Mouse (Mus musculus) midbrain, embryonic 11.5 days (tissue): ENCODE measurements around the gene Syce3. TPM values are rescaled to one million over a fixed set of nuclear protein-coding genes. Genes with fewer than 3 reads are reported as not detected.

ENCODE experiments used
- ATAC-seq: fragments of 200-750 bp; cut with Nextera tagmentation; 2 replicates; pipeline ENCODE4 v1.8.0; 2017; ENCODE audit warnings: moderate TSS enrichment, moderate library complexity; ENCODE audit not compliant: low FRiP score
- DNase-seq: peaks from one replicate; pipeline ENCODE4 v3.0.0; 2015; ENCODE audit warnings: low spot score; ENCODE audit errors: missing footprints
- H3K27ac ChIP-seq: fragments of 300-500 bp; sonication (generic); 2 replicates; pipeline ENCODE4 v1.5.1; 2014; ENCODE audit warnings: low read depth, low read length
- H3K27me3 ChIP-seq: fragments of 300-500 bp; sonication (generic); 2 replicates; pipeline ENCODE4 v1.6.1; 2014; ENCODE audit warnings: mild to moderate bottlenecking, low read length, moderate library complexity, mixed read lengths; ENCODE audit not compliant: control insufficient read depth, insufficient read depth
- H3K36me3 ChIP-seq: fragments of 300-500 bp; sonication (generic); 2 replicates; pipeline ENCODE4 v1.6.1; 2014; ENCODE audit warnings: mild to moderate bottlenecking, low read length, moderate library complexity, mixed read lengths; ENCODE audit not compliant: control insufficient read depth, insufficient read depth
- H3K4me1 ChIP-seq: fragments of 300-500 bp; sonication (generic); 2 replicates; pipeline ENCODE4 v1.6.1; 2014; ENCODE audit warnings: low read length; ENCODE audit not compliant: control insufficient read depth, insufficient read depth
- H3K4me2 ChIP-seq: fragments of 300-500 bp; sonication (generic); 2 replicates; pipeline ENCODE4 v1.6.1; 2014; ENCODE audit warnings: mild to moderate bottlenecking, moderate library complexity
- H3K4me3 ChIP-seq: fragments of 300-500 bp; sonication (generic); 2 replicates; pipeline ENCODE4 v1.5.1; 2014; ENCODE audit warnings: low read depth, low read length
- H3K9ac ChIP-seq: fragments of 300-500 bp; sonication (generic); 2 replicates; pipeline ENCODE4 v1.6.1; 2014; ENCODE audit warnings: low read length
- H3K9me3 ChIP-seq: fragments of 300-500 bp; sonication (generic); 2 replicates; pipeline ENCODE4 v1.6.1; 2016; ENCODE audit warnings: low read length; ENCODE audit not compliant: control insufficient read depth
- WGBS: fragments of 180-500 bp; shearing (Covaris S2); extraction: QIAGEN DNeasy Blood & Tissue Kit; methylation state at CpG from one replicate; pipeline ENCODE4 v1.1.7; 2014; 5-methylcytosine and 5-hydroxymethylcytosine counted together
- polyA plus RNA-seq: library from polyadenylated mRNA; unstranded; fragments of >200 nt; fragmentation: Nextera tagmentation; extraction: Ambion mirVana; gene quantifications from 2 replicates; pipeline ENCODE4 v1.2.1, GENCODE M21; 2014

Syce3 gene
- polyA plus RNA-seq, 1 experiment from 2014 or later, result not detected

GRCm38 (mm10) chr15:89365141-89365551 lies 45.2 kb downstream of the Syce3 start:
- H3K4me3 ChIP-seq, result no peak overlapping the region
- ATAC-seq (no peak), DNase-seq (no peak)
- no peaks in the 10 kb centered on the region for H3K27me3 ChIP-seq
- H3K4me1 ChIP-seq, result no peaks in the 10 kb centered on the region
- H3K36me3 ChIP-seq, result peaks cover 43% of the 10 kb centered on the region
- no peak overlapping the region for H3K9ac ChIP-seq
- H3K4me2 ChIP-seq, result no peak overlapping the region
- 95% methylated on average over 4 of the region's 4 CpGs for WGBS
- H3K27ac ChIP-seq, result no peak overlapping the region
- H3K9me3 ChIP-seq, result no peaks in the 10 kb centered on the region

DNA sequence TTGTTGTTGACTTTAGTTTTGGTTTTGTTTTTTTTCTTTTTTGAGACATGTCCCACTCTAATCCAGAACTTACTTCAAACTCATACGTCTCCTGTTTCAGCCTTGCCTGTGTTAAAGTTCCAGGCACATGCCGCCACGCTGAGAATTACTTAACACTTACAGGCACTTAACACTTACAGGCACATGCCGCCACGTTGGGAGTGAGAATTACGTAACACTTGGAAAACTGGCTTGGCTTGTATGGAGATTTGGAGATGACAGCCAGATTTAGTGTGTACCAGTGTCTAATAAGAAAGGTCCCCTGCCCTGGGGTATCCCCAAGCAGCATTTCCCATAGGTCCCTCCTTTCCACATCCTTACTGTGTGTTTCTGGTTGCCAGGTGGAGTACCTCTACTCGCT lies 47.3 kb downstream of the Syce3 start:
- DNase-seq (no peak), ATAC-seq (no peak)
- H3K9ac ChIP-seq, result no peak overlapping the region
- no peaks in the 10 kb centered on the region for H3K4me1 ChIP-seq
- H3K27ac ChIP-seq, result no peak overlapping the region
- H3K36me3 ChIP-seq, result peaks cover 28% of the 10 kb centered on the region
- H3K4me3 ChIP-seq, result no peak overlapping the region
- H3K9me3 ChIP-seq, result no peaks in the 10 kb centered on the region
- H3K4me2 ChIP-seq, result no peak overlapping the region
- 95% methylated on average over 7 of the region's 7 CpGs for WGBS
- H3K27me3 ChIP-seq, result no peaks in the 10 kb centered on the region

DNA sequence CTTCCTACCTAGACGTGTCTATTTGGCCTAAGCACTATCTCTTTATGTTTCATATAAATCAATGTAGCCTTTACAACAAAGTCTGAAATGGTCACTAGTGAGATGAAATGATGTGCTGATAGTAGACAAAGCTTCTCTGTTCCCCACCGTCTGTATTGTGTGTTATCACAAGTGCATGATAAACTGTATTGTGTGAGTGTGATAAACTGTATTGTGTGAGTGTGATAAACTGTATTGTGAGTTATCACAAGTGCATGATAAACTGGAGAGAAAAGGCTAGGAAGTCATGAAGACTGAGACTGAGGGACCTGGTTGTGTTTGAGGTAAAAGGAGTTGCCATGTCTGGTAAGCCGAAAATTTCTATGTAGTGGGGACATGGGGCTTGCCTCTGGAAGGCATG lies 51.5 kb downstream of the Syce3 start:
- Histone ChIP-seq H3K9me3 (no peaks in the 10 kb centered on the region), H3K27ac (no peak overlapping the region), H3K4me3 (no peak overlapping the region), H3K4me1 (peaks cover 14% of the 10 kb centered on the region), H3K9ac (no peak overlapping the region), H3K36me3 (peaks cover 3% of the 10 kb centered on the region), H3K27me3 (no peaks in the 10 kb centered on the region), H3K4me2 (no peak overlapping the region)
- DNase-seq (no peak), ATAC-seq (no peak)
- WGBS, result 95% methylated on average over 3 of the region's 3 CpGs

DNA sequence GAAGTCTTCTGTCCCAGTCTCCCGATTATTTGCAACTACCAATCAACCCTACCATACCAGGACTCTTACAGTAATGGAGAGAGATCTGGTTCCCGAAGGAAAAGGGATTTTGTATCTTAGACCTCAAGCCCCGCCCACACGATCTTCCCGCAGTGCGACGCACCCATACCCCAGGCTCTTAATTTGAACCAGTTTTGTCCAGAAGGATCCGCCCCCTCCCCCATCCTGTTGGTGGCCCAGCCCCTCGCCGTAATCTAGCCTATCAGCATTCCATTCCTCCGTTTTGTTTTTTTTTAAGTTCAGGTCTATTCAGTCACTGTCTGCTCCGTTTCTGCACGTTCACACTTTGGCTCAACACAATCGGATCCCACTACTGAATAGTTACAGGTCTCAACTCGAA lies 53.9 kb downstream of the Syce3 start:
- peak overlapping the region; percentile 82 for H3K9ac ChIP-seq
- peaks cover 15% of the 10 kb centered on the region for H3K36me3 ChIP-seq
- ATAC-seq, result peak; percentile 75
- peak overlapping the region; percentile 74 for H3K4me3 ChIP-seq
- under 1% methylated on average over 15 of the region's 15 CpGs for WGBS
- no peaks in the 10 kb centered on the region for H3K9me3 ChIP-seq
- H3K4me2 ChIP-seq, result peak overlapping the region; percentile 85
- H3K27me3 ChIP-seq, result no peaks in the 10 kb centered on the region
- H3K4me1 ChIP-seq, result peaks cover 14% of the 10 kb centered on the region
- H3K27ac ChIP-seq, result 0 out of 2 replicates have a peak overlapping the region, but pooled peaks have one; percentile 69
- DNase-seq, result peak; percentile 98

DNA sequence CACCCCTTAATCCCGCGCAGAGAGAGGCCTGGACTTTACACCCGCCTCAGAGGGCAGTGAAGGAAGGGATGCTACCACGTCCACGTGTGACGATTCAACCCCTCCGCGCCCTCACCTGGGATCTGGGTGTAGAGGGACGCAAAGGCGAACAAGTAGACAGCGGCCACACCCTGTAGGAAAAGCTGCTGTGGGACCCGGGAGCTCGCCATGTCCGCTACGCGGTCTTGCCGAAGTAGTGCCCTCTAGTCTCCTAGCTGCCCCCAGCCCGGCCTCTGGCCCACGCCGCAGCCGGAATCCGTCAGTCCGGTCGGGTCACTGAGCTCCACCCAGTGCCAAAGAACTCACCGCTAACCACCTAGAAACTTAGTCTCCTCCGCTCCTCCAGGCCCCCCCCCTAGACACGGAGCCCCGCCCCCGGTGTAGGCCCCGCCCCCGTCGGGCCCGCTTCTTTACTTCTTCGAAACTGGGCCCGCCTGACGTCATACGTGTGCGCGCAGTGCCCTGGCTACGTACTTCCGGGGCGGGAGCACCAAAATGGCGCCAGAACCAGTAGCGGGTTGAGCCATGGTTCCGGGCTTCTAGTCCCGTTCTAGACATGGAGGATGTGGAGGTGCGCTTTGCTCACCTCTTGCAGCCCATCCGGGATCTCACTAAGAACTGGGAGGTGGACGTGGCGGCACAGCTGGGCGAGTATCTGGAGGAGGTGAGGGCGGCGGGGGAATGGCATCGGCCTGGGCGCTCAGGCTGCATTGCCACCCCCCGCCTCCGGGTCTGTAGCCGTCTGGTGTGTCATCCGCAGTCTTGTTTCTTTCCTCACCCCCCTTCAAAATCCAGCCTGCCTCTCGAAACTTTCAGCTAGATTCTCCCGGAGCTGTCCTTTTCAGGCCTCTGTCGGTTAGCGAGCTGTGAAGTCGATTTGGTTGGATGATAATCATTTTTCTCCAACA lies 54.8 kb downstream of the Syce3 start, which contains the start of the genes Lmf2 and Ncaph2:
Lmf2 (minus strand) TSS at position 419 of the 947 bp plus-strand sequence.
Ncaph2 (plus strand) TSS at position 479 of the 947 bp plus-strand sequence.
- DNase-seq (peak; percentile 100), ATAC-seq (peak; percentile 91)
- peak within 1 kb of the TSS; percentile 85 for H3K4me2 ChIP-seq
- peaks cover 19% of the 10 kb centered on the region for H3K36me3 ChIP-seq
- H3K4me3 ChIP-seq, result peak within 1 kb of the TSS; percentile 74
- no peaks in the 10 kb centered on the region for H3K9me3 ChIP-seq
- H3K4me1 ChIP-seq, result peaks cover 14% of the 10 kb centered on the region
- peak within 1 kb of the TSS; percentile 69 for H3K27ac ChIP-seq
- peak within 1 kb of the TSS; percentile 82 for H3K9ac ChIP-seq
- no peaks in the 10 kb centered on the region for H3K27me3 ChIP-seq
- WGBS, result under 1% methylated on average over 64 of the region's 64 CpGs

DNA sequence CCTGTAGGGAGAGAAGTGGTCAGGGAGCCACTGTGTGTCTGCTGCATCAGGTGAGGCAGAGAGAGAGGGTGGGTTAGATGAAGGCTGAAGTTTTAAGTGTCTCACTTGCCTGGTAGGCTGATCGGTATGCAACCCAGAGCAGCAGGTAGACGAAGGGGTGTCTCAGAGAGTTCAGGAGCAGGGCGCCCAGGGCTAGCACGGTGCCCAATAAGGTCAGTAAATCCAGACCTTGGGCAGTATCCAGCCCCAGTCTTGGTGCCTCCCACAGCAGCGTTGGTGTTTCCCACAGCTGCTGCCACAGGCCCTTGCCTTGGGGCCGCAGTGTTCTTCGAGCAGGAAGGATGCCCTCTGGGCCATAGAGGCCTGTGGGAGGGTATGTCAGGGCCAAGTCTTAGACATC lies 55.8 kb downstream of the Syce3 start:
- H3K9me3 ChIP-seq, result no peaks in the 10 kb centered on the region
- ATAC-seq, result no peak
- no peak overlapping the region for H3K27ac ChIP-seq
- peak overlapping the region; percentile 82 for H3K9ac ChIP-seq
- 89% methylated on average over 7 of the region's 7 CpGs for WGBS
- peaks cover 19% of the 10 kb centered on the region for H3K36me3 ChIP-seq
- H3K4me2 ChIP-seq, result peak overlapping the region; percentile 85
- peaks cover 14% of the 10 kb centered on the region for H3K4me1 ChIP-seq
- H3K27me3 ChIP-seq, result no peaks in the 10 kb centered on the region
- peak overlapping the region; percentile 74 for H3K4me3 ChIP-seq
- peak; percentile 83 for DNase-seq

DNA sequence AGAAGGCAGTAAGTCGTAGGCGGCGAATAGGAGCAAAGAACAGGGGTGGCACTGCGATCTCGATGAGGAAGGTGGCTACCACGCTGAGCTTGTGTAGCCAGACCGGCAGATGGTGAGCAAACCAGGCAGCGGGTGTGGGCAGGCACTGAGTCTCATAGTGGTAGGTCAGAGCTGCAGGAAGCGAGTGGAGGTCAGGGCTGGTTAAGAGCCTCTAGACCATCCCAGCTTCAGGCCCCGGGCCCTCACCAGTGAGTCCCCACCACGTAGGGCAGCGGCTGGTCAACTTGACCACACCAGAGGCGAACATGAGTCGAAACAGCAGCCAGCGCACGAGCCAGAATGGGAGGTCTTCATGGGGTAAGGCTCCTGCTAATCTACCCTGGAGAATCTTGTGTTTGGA lies 56.5 kb downstream of the Syce3 start:
- H3K9ac ChIP-seq, result no peak overlapping the region
- no peak overlapping the region for H3K4me2 ChIP-seq
- no peak overlapping the region for H3K27ac ChIP-seq
- H3K4me1 ChIP-seq, result peaks cover 14% of the 10 kb centered on the region
- ATAC-seq (no peak), DNase-seq (peak; percentile 28)
- 90% methylated on average over 16 of the region's 16 CpGs for WGBS
- no peaks in the 10 kb centered on the region for H3K9me3 ChIP-seq
- no peaks in the 10 kb centered on the region for H3K27me3 ChIP-seq
- H3K4me3 ChIP-seq, result no peak overlapping the region
- H3K36me3 ChIP-seq, result peaks cover 19% of the 10 kb centered on the region

DNA sequence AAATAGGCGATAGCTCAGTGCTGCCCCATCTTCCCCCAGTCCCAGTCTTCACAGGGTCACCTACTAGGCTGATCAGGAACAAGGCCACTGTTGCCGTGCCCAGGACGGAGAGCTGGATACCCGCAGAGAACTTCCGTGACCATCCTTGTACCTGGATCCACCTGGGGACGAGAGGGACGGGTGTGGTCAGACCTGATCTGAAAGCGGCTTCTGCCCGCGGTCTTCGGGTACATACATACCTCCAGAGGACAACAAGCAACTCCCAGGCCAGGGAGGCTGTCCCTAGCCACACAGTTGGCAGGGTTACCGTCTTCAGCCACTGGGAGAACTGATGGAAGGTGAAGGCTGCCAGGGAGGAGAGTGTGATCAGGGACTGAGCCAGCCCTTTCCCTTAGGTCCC lies 57.5 kb downstream of the Syce3 start:
- ATAC-seq (no peak), DNase-seq (peak; percentile 53)
- no peak overlapping the region for H3K27ac ChIP-seq
- H3K4me3 ChIP-seq, result no peak overlapping the region
- peaks cover 14% of the 10 kb centered on the region for H3K4me1 ChIP-seq
- no peak overlapping the region for H3K4me2 ChIP-seq
- peaks cover 19% of the 10 kb centered on the region for H3K36me3 ChIP-seq
- no peaks in the 10 kb centered on the region for H3K27me3 ChIP-seq
- no peak overlapping the region for H3K9ac ChIP-seq
- no peaks in the 10 kb centered on the region for H3K9me3 ChIP-seq
- WGBS, result 93% methylated on average over 12 of the region's 12 CpGs

- Histone ChIP-seq H3K4me1 (peaks cover 9% of the 10 kb centered on the region), H3K36me3 (peaks cover 19% of the 10 kb centered on the region), H3K4me3 (no peak overlapping the region), H3K9me3 (no peaks in the 10 kb centered on the region), H3K4me2 (no peak overlapping the region), H3K27me3 (no peaks in the 10 kb centered on the region), H3K9ac (no peak overlapping the region), H3K27ac (no peak overlapping the region)
- WGBS, result 93% methylated on average over 14 of the region's 14 CpGs
- DNase-seq (peak; percentile 35), ATAC-seq (no peak)
These were observed 58.2 kb downstream of the Syce3 start for GRCm38 (mm10) chr15:89352054-89352453.
